Mouse (Mus musculus) hindbrain, postnatal 0 days (tissue): ENCODE measurements around the gene Nfkbil1. TPM values are rescaled to one million over a fixed set of nuclear protein-coding genes. Genes with fewer than 3 reads are reported as not detected.
A peak's percentile ranks its signal among the peaks of the same experiment; 100 is the strongest.

ENCODE experiments used
- ATAC-seq: fragments of 200-750 bp; cut with Nextera tagmentation; 2 replicates; pipeline ENCODE4 v1.8.0; 2017; ENCODE audit warnings: mild to moderate bottlenecking, moderate TSS enrichment, moderate library complexity
- DNase-seq: peaks from one replicate; pipeline ENCODE4 v3.0.0-alpha.2; 2015; ENCODE audit warnings: low spot score
- H3K27ac ChIP-seq: fragments of 300-500 bp; sonication (generic); 2 replicates; pipeline ENCODE4 v1.5.1; 2014; ENCODE audit warnings: mild to moderate bottlenecking
- H3K27me3 ChIP-seq: fragments of 300-500 bp; sonication (generic); 2 replicates; pipeline ENCODE4 v1.6.1; 2014; ENCODE audit warnings: low read length, mixed read lengths; ENCODE audit not compliant: insufficient read depth
- H3K36me3 ChIP-seq: fragments of 300-500 bp; sonication (generic); 2 replicates; pipeline ENCODE4 v1.6.1; 2014; ENCODE audit warnings: low read length, mixed read lengths; ENCODE audit not compliant: insufficient read depth
- H3K4me1 ChIP-seq: fragments of 300-500 bp; sonication (generic); 2 replicates; pipeline ENCODE4 v1.6.1; 2014; ENCODE audit warnings: antibody characterized with exemption, low read length, mixed read lengths; ENCODE audit not compliant: insufficient read depth
- H3K4me2 ChIP-seq: fragments of 300-500 bp; sonication (generic); 2 replicates; pipeline ENCODE4 v1.6.1; 2014; ENCODE audit warnings: low read depth, mild to moderate bottlenecking, low read length, moderate library complexity, mixed read lengths
- H3K4me3 ChIP-seq: fragments of 300-500 bp; sonication (generic); 2 replicates; pipeline ENCODE4 v1.5.1; 2014; ENCODE audit warnings: low read length
- H3K9ac ChIP-seq: fragments of 300-500 bp; sonication (generic); replicated peaks from 2 replicates; pipeline ENCODE4 v1.6.1; 2014; ENCODE audit warnings: mild to moderate bottlenecking, low read length, moderate library complexity, mixed read lengths
- H3K9me3 ChIP-seq: fragments of 300-500 bp; sonication (generic); 2 replicates; pipeline ENCODE4 v1.6.1; 2016; ENCODE audit warnings: low read length, mixed read lengths
- CTCF ChIP-seq: IDR thresholded peaks from 2 replicates; pipeline ENCODE4 v1.5.1; 2016; ENCODE audit warnings: antibody characterized with exemption, control low read depth, low read depth
- WGBS: fragments of 180-500 bp; shearing (Covaris S2); extraction: QIAGEN DNeasy Blood & Tissue Kit; methylation state at CpG from one replicate; pipeline ENCODE4 v1.1.7; 2014; 5-methylcytosine and 5-hydroxymethylcytosine counted together
- polyA plus RNA-seq: library from polyadenylated mRNA; unstranded; fragments of >200 nt; fragmentation: Nextera tagmentation; extraction: Ambion mirVana; gene quantifications from 2 replicates; pipeline ENCODE4 v1.2.1, GENCODE M21; 2015
- total RNA-seq: library from RNA; depleted of rRNA; stranded (reverse); fragments of >200 nt; gene quantifications from 2 replicates; pipeline ENCODE4 v1.2.3, GENCODE M21; 2014

Gene Nfkbil1
- total and polyA plus RNA-seq, 2 experiments from 2014 or later, result 12.9 to 15.5 TPM

DNA sequence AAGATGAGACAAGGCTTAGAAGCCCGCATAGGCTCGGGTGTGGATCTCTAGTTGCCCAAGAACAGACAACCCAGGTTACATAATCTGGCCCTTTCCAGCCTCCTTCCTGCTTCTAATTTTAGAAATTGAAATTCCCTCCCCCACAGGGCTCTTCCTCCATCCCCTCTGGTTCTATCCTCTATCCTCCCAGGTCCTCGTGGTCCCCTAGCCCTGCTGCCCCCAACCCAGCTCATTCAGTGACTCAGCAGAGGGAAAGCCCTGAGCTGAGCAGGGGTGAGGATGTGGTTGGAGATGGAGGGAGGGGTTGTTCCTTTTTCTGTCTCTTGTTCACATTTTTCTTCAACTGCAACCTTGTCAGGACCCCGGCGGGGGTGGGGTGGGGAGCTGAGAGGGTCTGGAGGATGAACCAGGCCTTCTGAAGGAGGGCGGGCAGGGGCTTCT, 16.0 kb downstream of the Nfkbil1 start:
- H3K4me3 ChIP-seq, result no peak overlapping the region
- no peaks in the 10 kb centered on the region for H3K9me3 ChIP-seq
- H3K36me3 ChIP-seq, result peaks cover 12% of the 10 kb centered on the region
- no peak for ATAC-seq
- no peaks in the 10 kb centered on the region for H3K27me3 ChIP-seq
- TF ChIP-seq CTCF, result no peak
- no peak for DNase-seq
- H3K9ac ChIP-seq, result no peak overlapping the region
- WGBS, result 91% methylated on average over 6 of the region's 6 CpGs
- H3K27ac ChIP-seq, result no peak overlapping the region
- no peak overlapping the region for H3K4me2 ChIP-seq
- H3K4me1 ChIP-seq, result no peaks in the 10 kb centered on the region

- H3K27ac ChIP-seq, result no peak overlapping the region
- H3K4me1 ChIP-seq, result no peaks in the 10 kb centered on the region
- H3K9me3 ChIP-seq, result no peaks in the 10 kb centered on the region
- H3K36me3 ChIP-seq, result peaks cover 12% of the 10 kb centered on the region
- no peaks in the 10 kb centered on the region for H3K27me3 ChIP-seq
- TF ChIP-seq CTCF, result no peak
- H3K4me3 ChIP-seq, result no peak overlapping the region
- 0 out of 2 replicates have a peak overlapping the region, but pooled peaks have one; percentile 17 for H3K9ac ChIP-seq
- no peak overlapping the region for H3K4me2 ChIP-seq
- DNase-seq, result no peak
- WGBS, result 85% methylated on average over 18 of the region's 18 CpGs
- no peak for ATAC-seq
Observed at GRCm38 (mm10) chr17:35218516-35219193, 16.9 kb downstream of the Nfkbil1 start.

DNA sequence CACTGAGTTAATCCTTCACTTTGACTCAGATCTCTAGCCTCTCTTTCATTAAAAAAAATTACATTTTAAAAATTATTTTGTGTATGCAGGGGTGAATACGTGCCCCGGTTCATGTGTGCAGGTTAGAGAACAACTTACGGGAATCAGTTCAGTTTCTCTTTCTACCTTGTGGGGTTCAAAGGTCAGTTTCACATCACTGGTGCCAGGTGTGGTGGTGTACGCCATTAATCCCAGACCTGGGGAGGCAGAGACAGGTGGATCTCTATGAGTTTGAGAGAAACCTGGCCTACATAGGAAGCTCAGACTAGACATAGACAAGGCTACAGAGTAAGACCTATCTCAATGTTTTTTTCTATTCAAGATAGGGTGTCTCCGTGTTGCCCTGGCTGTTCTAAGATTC, 22.5 kb downstream of the Nfkbil1 start:
- Histone ChIP-seq H3K36me3 (no peaks in the 10 kb centered on the region), H3K4me1 (no peaks in the 10 kb centered on the region), H3K4me2 (no peak overlapping the region), H3K9ac (no peak overlapping the region), H3K27ac (no peak overlapping the region), H3K4me3 (no peak overlapping the region), H3K9me3 (no peaks in the 10 kb centered on the region), H3K27me3 (no peaks in the 10 kb centered on the region)
- no peak for ATAC-seq
- WGBS, result 93% methylated on average over 5 of the region's 5 CpGs
- DNase-seq, result no peak
- no peak for TF ChIP-seq CTCF

- Histone ChIP-seq H3K9me3 (no peaks in the 10 kb centered on the region), H3K4me1 (no peaks in the 10 kb centered on the region), H3K27me3 (no peaks in the 10 kb centered on the region), H3K4me3 (no peak overlapping the region), H3K36me3 (no peaks in the 10 kb centered on the region), H3K27ac (no peak overlapping the region), H3K9ac (no peak overlapping the region), H3K4me2 (no peak overlapping the region)
- WGBS, result 81% methylated on average over 3 of the region's 3 CpGs
- ATAC-seq (no peak), DNase-seq (no peak)
- no peak for TF ChIP-seq CTCF
Observed at GRCm38 (mm10) chr17:35210593-35210992, 25.0 kb downstream of the Nfkbil1 start.

DNA sequence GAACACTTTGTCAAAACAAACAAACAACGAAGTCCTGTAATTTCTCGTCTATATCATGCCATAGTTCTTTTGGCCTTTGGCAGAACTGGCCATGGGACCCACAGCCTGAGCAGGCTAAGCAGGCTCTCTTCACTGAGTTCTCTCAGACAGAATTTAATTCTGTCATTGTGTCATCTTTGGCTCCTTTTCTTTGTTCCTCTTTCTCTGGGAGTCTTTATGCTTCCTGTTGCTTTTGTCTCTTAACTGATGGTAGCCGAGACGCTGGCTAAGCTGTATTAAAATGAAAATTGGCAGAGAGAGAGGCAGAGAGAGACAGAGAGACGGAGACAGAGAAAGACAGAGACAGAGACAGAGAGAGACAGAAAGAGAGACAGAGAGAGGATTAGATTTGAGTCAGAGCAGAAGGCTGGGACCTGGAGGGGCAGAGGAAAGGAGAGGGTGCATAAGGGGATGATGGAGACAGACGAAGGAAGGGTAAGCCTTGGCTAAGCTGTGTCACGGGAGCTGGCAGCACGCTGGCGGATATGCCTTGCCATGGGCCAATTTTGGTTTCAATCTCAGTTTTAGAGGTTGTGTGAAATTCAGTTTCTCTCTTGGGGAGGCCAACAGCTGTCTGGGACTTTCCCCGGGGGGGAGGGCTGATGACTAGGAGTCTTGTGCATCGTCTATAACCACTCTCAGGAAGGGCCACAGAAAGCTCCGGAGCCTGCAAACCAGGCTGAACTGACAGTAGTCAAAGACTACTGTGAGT, 25.6 kb downstream of the Nfkbil1 start:
- no peaks in the 10 kb centered on the region for H3K9me3 ChIP-seq
- H3K9ac ChIP-seq, result no peak overlapping the region
- no peaks in the 10 kb centered on the region for H3K4me1 ChIP-seq
- H3K27me3 ChIP-seq, result no peaks in the 10 kb centered on the region
- H3K4me2 ChIP-seq, result no peak overlapping the region
- H3K36me3 ChIP-seq, result no peaks in the 10 kb centered on the region
- H3K4me3 ChIP-seq, result no peak overlapping the region
- H3K27ac ChIP-seq, result no peak overlapping the region
- WGBS, result 71% methylated on average over 12 of the region's 12 CpGs
- no peak for TF ChIP-seq CTCF
- no peak for ATAC-seq
- DNase-seq, result no peak

GRCm38 (mm10) chr17:35205380-35205769, 30.2 kb downstream of the Nfkbil1 start:
- Histone ChIP-seq H3K27ac (no peak overlapping the region), H3K36me3 (no peaks in the 10 kb centered on the region), H3K4me1 (no peaks in the 10 kb centered on the region), H3K9me3 (no peaks in the 10 kb centered on the region), H3K9ac (no peak overlapping the region), H3K4me2 (no peak overlapping the region), H3K4me3 (no peak overlapping the region), H3K27me3 (peaks cover 8% of the 10 kb centered on the region; the same call in 1 of the 2 replicates)
- no peak for TF ChIP-seq CTCF
- WGBS, result 59% methylated on average over 10 of the region's 10 CpGs
- no peak for DNase-seq
- no peak for ATAC-seq
